26 mouse cellular contexts compared by ENCODE assay signal in genomic region chr17:90376533-90376932, GRCm38 (mm10).
"Had no signal": no experiment of that assay in that cellular context is flagged by ENCODE, and none has a peak within 500 bp of the region (broad histone marks: within the 10 kb centered on the region; RNA-seq: fewer than 3 reads in every experiment).

No protein-coding gene starts in this region.

- H3K4me2 ChIP-seq: heart, embryonic 11.5 days; heart, embryonic 13.5 days; heart, embryonic 15.5 days; hindbrain, embryonic 13.5 days; hindbrain, embryonic 15.5 days; kidney, embryonic 15.5 days; limb, embryonic 13.5 days; limb, embryonic 15.5 days; liver, embryonic 12.5 days had no signal

- H3K4me1 ChIP-seq: heart, embryonic 13.5 days; heart, embryonic 15.5 days; hindbrain, embryonic 13.5 days; hindbrain, embryonic 15.5 days; kidney, embryonic 15.5 days; limb, embryonic 13.5 days; limb, embryonic 15.5 days; liver, embryonic 12.5 days had no signal

- H3K36me3 ChIP-seq: heart, embryonic 13.5 days; heart, embryonic 15.5 days; hindbrain, embryonic 13.5 days; hindbrain, embryonic 15.5 days; kidney, embryonic 15.5 days; limb, embryonic 13.5 days; limb, embryonic 15.5 days; liver, embryonic 12.5 days had no signal

- H3K9ac ChIP-seq: heart, embryonic 13.5 days; heart, embryonic 15.5 days; hindbrain, embryonic 13.5 days; hindbrain, embryonic 15.5 days; kidney, embryonic 15.5 days; limb, embryonic 13.5 days; limb, embryonic 15.5 days; liver, embryonic 12.5 days had no signal

- H3K9me3 ChIP-seq: heart, embryonic 13.5 days; heart, embryonic 15.5 days; hindbrain, embryonic 13.5 days; hindbrain, embryonic 15.5 days; kidney, embryonic 15.5 days; limb, embryonic 13.5 days; limb, embryonic 15.5 days; liver, embryonic 12.5 days had no signal

- H3K4me3 ChIP-seq: heart, adult 2 months; heart, embryonic 13.5 days; heart, embryonic 15.5 days; hindbrain, embryonic 13.5 days; hindbrain, embryonic 15.5 days; kidney, embryonic 15.5 days; limb, embryonic 13.5 days; limb, embryonic 15.5 days; liver, embryonic 12.5 days had no signal

- H3K27me3 ChIP-seq: heart, embryonic 13.5 days; heart, embryonic 15.5 days; hindbrain, embryonic 13.5 days; hindbrain, embryonic 15.5 days; kidney, embryonic 15.5 days; limb, embryonic 13.5 days; limb, embryonic 15.5 days; liver, embryonic 12.5 days had no signal

- H3K27ac ChIP-seq: heart, adult 2 months; heart, embryonic 13.5 days; heart, embryonic 15.5 days; hindbrain, embryonic 13.5 days; hindbrain, embryonic 15.5 days; hindbrain, postnatal 0 days; kidney, embryonic 15.5 days; kidney, postnatal 0 days; limb, embryonic 13.5 days; limb, embryonic 15.5 days; liver, embryonic 12.5 days had no signal

- DNase-seq: gastrocnemius, postnatal 14 days; gastrocnemius, postnatal 36 days; heart, adult 11 months; heart, adult 2 months; heart, postnatal 14 days; heart, postnatal 36 days; kidney, adult 11 months; kidney, adult 2 months; kidney, adult 9 months; kidney, postnatal 14 days; kidney, postnatal 36 days; layer of hippocampus, adult 9-11 months; layer of hippocampus, postnatal 36 days; left cerebral cortex, postnatal 4 days had no signal

- ATAC-seq: hindbrain, postnatal 0 days; intestine, embryonic 16.5 days; liver, embryonic 12.5 days had no signal
